Mouse (Mus musculus) heart, postnatal 25 days (tissue): Measurements from ENCODE around the gene Cltc. TPM values are rescaled to one million over a fixed set of nuclear protein-coding genes. Genes with fewer than 3 reads are reported as not detected.

Experiments used
- DNase-seq: peaks from one replicate; pipeline ENCODE4 v3.0.0; 2022; ENCODE audit warnings: low spot score
- intact Hi-C: fragments of 180-260 bp; cut with DNase I; formaldehyde crosslinking; loops from one replicate; pipeline ENCODE4 v1.15.1; 2025
- total RNA-seq, 2 experiments: library from RNA; stranded (reverse); gene quantifications; 2 replicates each; pipeline ENCODE4 v1.2.3; 2021

Cltc gene
- total RNA-seq, 2 experiments from 2014 or later: 136 to 155 TPM

DNA sequence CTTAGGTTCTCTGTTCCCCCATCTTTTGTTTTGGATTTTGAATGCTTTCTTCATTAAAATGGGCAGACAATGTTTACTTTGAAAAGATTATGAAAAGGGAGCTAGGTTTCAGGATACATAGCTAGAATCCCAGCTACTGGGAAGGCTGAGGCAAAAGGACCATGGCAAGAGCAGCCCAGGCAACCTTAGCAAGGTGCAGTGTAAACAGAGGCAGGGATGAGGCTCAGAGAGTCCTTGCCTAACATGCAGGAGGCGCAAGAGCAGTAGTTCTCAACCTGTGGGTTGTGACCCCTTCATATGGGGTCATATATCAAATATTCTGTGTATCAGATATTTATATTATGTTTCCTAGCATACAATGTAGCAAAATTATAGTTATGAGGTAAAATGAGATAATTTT, 72.0 kb downstream of the Cltc start:
- DNase-seq: no peak
- intact Hi-C loops: no loop called here

- intact Hi-C loops: no loop called here
- no peak for DNase-seq
Measured at GRCm38 (mm10) chr11:86684126-86685012, 73.0 kb downstream of the Cltc start.

DNA sequence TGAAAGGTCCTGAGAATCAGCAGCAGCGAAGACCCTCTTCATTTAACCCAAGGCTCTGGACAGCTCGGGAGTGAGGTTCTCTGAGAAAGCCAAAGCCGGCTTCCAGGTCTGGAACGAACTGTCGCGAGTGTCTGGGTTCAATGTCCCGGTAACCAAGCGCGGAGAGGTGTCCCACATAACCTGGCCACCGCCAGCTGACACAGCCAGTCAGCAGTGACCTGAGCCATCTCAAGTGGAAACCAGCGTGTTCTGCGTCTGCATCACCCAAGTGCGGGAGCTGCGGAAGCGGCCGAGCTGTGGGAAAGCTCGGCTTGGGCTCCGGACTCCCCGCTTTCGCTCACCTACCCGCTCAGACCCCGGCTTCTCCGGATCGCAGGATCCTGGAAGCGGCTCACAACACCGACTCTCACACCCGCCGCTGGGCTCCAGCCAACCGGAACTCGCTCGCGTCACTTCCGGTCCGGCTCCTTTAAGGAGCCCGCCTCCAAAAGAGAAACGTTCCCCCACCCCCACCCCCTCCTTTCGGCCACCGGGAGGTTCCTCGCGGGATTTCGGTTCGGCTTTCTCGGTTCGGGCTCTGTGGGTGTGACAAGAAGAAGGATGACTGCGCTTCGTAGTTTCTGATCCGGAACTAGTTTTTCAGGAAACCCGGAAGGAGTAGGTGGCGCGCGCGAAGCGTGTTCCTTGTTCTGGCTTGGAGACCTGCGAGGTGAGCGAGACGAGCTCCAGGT, 73.8 kb downstream of the Cltc start, which contains the start of the genes Vmp1 and Ptrh2:
Gene Vmp1 (minus strand): TSS at position 442 of the 731 bp plus-strand sequence.
Gene Ptrh2 (plus strand): TSS at position 591 of the 731 bp plus-strand sequence.
- peak; percentile 85 for DNase-seq
- intact Hi-C loops: no loop called here

DNA sequence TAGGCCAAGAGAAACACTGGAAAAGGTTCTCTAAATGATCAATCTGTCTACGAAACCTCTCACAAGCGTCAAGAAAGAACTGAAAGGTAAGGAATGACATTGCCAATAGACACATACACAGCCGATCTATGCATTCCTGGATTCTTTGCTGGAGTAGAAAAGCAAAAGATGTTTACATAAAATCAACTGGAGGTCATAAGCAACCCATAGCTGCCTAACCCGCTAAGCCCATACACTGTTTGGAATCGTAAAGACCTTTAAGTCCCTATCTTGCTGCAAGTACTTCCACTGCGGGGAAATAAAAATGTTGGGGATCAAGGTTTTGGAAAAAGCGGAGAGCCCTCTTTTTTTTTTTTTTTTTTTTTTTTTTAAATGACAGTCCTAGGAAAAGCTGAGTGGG, 74.5 kb downstream of the Cltc start:
- DNase-seq: no peak
- intact Hi-C loops: no loop called here

DNA sequence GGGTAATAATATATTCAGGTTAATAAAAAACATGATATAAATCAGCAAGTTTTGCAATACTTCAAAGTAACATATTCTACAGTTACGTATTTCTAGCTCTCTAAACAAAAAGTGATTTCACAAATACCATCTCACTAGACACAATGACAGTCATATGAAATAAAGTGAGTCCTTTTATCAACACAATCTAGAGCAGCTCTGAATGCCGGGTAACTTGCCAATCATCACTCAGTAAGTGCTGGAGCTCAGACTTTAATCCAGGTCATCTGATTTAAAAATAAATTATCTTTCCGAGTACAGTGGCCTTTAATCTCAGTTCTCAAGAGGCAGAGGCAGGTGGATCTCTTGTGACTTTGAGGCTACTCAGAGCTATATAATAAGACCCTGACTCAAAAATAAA, 75.9 kb downstream of the Cltc start:
- DNase-seq: no peak
- intact Hi-C loops: no loop called here

DNA sequence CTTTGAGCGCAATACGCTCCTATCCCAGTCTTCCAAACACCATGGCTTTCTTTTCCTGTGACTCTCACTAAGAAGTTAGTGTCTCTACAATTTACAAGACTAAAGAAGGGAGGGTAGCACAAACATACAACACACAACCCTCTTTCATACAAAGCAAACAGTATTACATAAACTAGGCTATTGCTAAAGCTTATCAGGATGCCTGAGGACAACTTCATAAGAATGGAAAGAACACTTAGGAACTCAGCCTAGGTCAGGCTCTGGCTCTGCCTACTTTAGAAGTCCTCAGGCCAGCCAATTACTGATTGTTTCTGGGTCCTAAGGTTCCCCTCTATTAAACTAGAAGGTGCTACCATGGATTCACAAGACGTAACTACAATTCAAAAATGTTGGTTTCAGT, 76.6 kb downstream of the Cltc start:
- intact Hi-C loops: no loop called here
- no peak for DNase-seq

DNA sequence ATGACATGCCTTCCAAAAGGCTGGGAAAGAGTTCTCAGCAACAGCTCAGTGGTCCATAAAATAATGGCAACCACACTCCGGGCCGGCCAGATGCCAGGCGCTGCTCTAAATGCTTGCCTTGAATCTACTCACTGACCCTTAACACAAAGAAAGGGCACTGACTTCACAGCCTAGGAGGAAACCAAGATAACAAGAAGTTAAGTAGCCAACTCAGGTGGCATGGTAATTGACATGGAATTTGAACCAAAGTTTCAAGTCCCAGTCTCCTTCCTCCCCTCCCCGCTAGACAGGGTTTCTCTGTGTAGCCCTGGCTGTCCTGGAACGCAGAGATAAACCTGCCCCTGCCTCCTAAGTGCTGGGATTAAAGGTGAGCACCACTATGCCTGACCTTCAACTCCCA, 78.4 kb downstream of the Cltc start:
- intact Hi-C loops: no loop called here
- DNase-seq: no peak

GRCm38 (mm10) chr11:86675520-86675919, 81.8 kb downstream of the Cltc start:
- intact Hi-C loops: no loop called here
- no peak for DNase-seq

DNA sequence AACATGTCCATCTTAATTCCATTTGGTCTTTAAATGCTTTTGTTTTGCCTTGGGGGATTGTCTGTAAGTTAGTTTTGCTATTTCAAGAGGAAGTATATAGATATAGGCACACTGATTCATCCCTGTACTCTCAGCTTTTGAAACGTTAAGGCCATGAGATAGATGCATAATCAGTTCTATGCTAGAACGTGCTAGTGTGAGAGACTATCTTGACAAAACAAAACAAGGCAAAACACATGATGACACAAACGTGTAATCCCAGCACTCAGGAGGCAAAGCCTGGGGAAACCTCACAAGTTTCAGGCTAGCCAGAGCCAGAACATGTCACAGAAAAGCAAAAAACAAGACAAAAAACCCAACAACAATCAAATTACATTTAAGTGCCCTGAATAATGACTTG, 84.6 kb downstream of the Cltc start:
- no peak for DNase-seq
- intact Hi-C loops: no loop called here

- intact Hi-C loops: no loop called here
- no peak for DNase-seq
Measured at GRCm38 (mm10) chr11:86671041-86671675, 86.2 kb downstream of the Cltc start.

DNA sequence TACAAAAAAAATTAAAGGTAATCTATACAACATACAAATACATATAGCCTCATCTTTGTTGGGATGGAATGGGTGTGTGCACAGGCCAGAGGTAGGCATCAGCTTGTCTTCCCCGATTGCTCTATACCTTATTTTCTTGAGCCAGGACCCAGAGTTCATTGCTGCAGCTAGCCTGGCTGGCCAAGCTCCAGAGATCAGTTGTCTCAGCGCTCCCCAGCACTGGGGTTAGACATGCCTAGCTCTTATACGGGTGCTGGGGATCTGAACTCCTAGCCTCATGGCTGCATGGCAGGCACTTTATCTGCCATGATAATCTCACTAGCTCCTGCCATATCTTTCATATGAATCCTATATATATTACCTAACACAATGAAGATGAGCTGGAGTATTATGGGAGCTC, 89.2 kb downstream of the Cltc start:
- no peak for DNase-seq
- intact Hi-C loops: no loop called here

DNA sequence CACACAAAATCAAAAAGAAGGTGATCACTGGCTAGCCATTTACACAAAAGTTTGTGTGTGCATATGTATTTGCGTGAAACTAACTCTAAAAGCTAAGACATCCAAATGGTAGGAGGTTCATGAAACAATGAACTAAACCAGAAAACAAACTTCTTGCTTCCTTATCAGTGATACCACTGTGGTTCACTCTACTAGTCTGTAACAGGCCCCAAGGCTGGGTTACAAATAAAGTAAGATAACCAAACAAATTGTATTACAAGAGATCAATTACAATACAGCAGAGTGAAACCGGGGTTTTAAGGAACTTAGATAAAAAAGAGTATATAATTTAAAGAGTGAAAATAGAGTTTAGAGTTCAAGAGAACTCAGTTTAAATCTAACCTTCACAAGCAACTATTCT, 89.8 kb downstream of the Cltc start:
- DNase-seq: no peak
- intact Hi-C loops: no loop called here

DNA sequence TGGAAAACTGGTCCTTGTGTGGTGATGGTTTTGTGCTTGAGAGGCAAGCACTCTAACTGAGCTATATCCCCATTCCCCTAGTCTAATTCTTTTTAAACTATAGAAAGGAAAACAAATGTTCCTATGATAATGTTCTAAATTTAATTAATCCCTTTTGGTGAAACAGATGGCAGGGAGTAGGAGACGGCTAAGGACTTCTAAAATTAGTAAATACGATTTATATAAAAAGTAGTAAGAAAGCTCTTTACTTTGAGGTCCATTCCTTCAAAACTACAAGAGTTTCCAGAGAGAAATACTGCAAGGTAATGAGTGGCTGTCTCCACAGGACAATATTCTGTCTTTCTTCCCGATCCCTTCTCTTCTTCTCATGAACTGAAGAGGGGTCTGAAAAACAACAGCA, 93.0 kb downstream of the Cltc start:
- intact Hi-C loops: no loop called here
- no peak for DNase-seq

GRCm38 (mm10) chr11:86663977-86664376, 93.4 kb downstream of the Cltc start:
- intact Hi-C loops: no loop called here
- no peak for DNase-seq

DNA sequence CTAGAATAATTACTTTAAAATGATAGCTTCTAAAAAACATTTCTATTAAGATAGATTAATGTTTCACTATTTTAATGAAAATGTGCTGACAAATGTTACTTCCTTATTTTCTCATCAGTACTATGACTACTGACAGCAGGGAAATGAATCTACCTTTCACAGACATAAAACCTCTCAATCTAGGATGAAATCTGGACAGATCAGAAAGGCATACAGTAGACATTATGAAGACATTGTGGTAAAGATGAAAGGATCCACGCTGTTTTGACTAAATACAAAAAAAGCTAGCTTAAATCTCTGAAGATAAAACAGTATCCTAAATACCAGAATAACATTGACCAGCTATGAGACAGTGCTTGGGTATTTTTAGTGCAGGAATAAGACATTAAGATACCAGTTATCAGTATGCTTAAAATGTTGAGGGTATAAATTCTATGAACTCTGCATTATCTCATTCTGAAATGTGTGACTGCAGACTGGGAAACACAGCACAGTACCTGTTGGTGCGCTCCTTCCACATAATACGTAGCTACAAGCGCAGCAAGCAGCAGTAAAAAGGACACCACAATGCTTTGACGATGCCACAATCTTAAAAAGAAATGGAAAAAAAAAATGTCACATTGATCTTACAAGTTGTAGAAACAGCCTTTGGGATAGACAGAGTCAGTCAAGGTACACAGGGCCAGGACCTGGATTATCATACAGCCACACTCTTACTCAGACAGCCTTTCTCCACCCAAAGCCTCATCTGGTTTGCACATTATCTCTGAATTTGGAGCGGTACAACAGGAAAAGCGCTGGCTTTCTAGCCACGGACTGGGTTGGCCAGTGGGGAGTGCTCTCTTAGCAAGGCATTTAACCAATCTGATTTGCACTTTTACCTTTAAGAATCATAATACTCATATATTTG, 94.1 kb downstream of the Cltc start:
- intact Hi-C loops: no loop called here

GRCm38 (mm10) chr11:86657863-86658262, 99.5 kb downstream of the Cltc start:
- DNase-seq: no peak
- intact Hi-C loops: no loop called here

More for the DNA sequence above, 94.1 kb downstream of the Cltc start:
- DNase-seq: no peak

- DNase-seq: no peak
- intact Hi-C loops: no loop called here
Measured at GRCm38 (mm10) chr11:86656849-86657567, 100.4 kb downstream of the Cltc start.

DNA sequence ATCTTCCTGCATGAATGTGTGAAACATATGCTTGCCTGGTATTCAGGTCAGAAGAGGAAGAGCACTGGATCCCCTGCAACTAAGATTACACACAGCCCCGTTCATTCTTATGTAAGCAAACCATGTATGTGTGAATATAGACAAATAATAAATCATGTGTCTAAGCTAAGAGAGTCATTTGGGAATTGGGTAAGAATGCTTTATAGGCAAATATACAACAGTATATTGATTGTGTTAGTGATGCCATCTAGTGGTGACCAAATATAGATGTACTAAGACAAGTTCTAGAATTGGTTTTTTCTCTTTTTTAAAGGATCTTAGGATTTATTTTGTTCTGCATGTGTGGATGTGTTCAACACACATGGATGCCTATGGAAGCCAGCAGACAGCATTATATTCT, 101.7 kb downstream of the Cltc start:
- DNase-seq: no peak
- intact Hi-C loops: loop anchor here (1.0 kb wide), 1 partner anchor 87 kb away; no protein-coding TSS in a partner anchor

GRCm38 (mm10) chr11:86654096-86654495, 103.3 kb downstream of the Cltc start:
- no peak for DNase-seq
- intact Hi-C loops: no loop called here
